ENCODE assay signal across 9 mouse cellular contexts in genomic region chr5:119706467-119706866, GRCm38 (mm10). TPM values are rescaled to one million over a fixed set of nuclear protein-coding genes. Genes with fewer than 3 reads are reported as not detected.
DNase-seq lines count a peak whose midpoint lies in the region; ATAC-seq lines count a peak whose summit lies in the region.
"Had no signal": no experiment of that assay in that cellular context is flagged by ENCODE, and none has a peak within 500 bp of the region (broad histone marks: within the 10 kb centered on the region; RNA-seq: fewer than 3 reads in every experiment).

No protein-coding gene starts in this region.

- H3K4me3 ChIP-seq in embryonic facial prominence, embryonic 10.5 days, result peak overlapping the region; percentile 47
- H3K4me3 ChIP-seq in intestine, embryonic 14.5 days (ENCODE audit: low read depth, low read length), result peak overlapping the region; percentile 21
- H3K4me3 ChIP-seq in neural tube, embryonic 13.5 days, result peak overlapping the region; percentile 12; the same call in 1 of the 2 replicates

- H3K9ac ChIP-seq in intestine, embryonic 14.5 days (ENCODE audit: low read length), result no peak overlapping the region
- peak overlapping the region; percentile 26; the same call in 1 of the 2 replicates for H3K9ac ChIP-seq in neural tube, embryonic 13.5 days
- H3K9ac ChIP-seq: liver, embryonic 14.5 days had no signal

- H3K27me3 ChIP-seq in embryonic facial prominence, embryonic 10.5 days (replicated peaks; ENCODE audit: low read depth, poor library complexity, severe bottlenecking), result peaks cover 98% of the 10 kb centered on the region
- H3K27me3 ChIP-seq in intestine, embryonic 14.5 days (replicated peaks; ENCODE audit: control insufficient read depth, insufficient read depth, low read length), result peaks cover 32% of the 10 kb centered on the region
- peaks cover 95% of the 10 kb centered on the region for H3K27me3 ChIP-seq in neural tube, embryonic 13.5 days

- H3K36me3 ChIP-seq in embryonic facial prominence, embryonic 10.5 days (replicated peaks), result no peaks in the 10 kb centered on the region
- no peaks in the 10 kb centered on the region for H3K36me3 ChIP-seq in intestine, embryonic 14.5 days (ENCODE audit: control insufficient read depth, insufficient read depth, low read length)
- H3K36me3 ChIP-seq in neural tube, embryonic 13.5 days, result no peaks in the 10 kb centered on the region

- peak overlapping the region; percentile 48; the same call in 1 of the 2 replicates for H3K27ac ChIP-seq in embryonic facial prominence, embryonic 10.5 days (replicated peaks)
- no peak overlapping the region for H3K27ac ChIP-seq in intestine, embryonic 14.5 days (ENCODE audit: low read depth)
- H3K27ac ChIP-seq in neural tube, embryonic 13.5 days (replicated peaks), result no peak overlapping the region
- H3K27ac ChIP-seq: liver, embryonic 14.5 days had no signal

- whole genome bisulfite sequencing in embryonic facial prominence, embryonic 10.5 days, result under 1% methylated on average over 17 of the region's 17 CpGs
- under 1% methylated on average over 17 of the region's 17 CpGs for WGBS in intestine, embryonic 14.5 days
- WGBS in neural tube, embryonic 13.5 days, result 0% methylated on average over 17 of the region's 17 CpGs

- no peak for ATAC-seq in intestine, embryonic 14.5 days (replicated peaks; ENCODE audit: low FRiP score, low TSS enrichment, low read depth)
- ATAC-seq in neural tube, embryonic 13.5 days (ENCODE audit: low read depth), result no peak

- peak; percentile 38 for DNase-seq in kidney, postnatal 10 days
- DNase-seq in kidney, postnatal 25 days, result no peak
- peak; percentile 65 for DNase-seq in embryonic facial prominence, embryonic 10.5 days (ENCODE audit: low spot score)
- DNase-seq in intestine, embryonic 14.5 days (ENCODE audit: low spot score), result no peak
- no peak for DNase-seq in urinary bladder, postnatal 10 days (ENCODE audit: low spot score)
- DNase-seq in frontal cortex, postnatal 14 days (ENCODE audit: low spot score in 2 of 2), result no peak
- DNase-seq in ovary, postnatal 10 days (ENCODE audit: low spot score), result no peak

- peaks cover 8% of the 10 kb centered on the region for H3K9me3 ChIP-seq in embryonic facial prominence, embryonic 10.5 days
- H3K9me3 ChIP-seq in intestine, embryonic 14.5 days (ENCODE audit: control insufficient read depth, low read length), result 0 out of 2 replicates have a peak, but pooled peaks cover 2% of the 10 kb centered on the region
- H3K9me3 ChIP-seq in neural tube, embryonic 13.5 days, result no peaks in the 10 kb centered on the region

- H3K4me2 ChIP-seq in intestine, embryonic 14.5 days (ENCODE audit: low read length), result peak overlapping the region; percentile 50
- peak overlapping the region; percentile 39 for H3K4me2 ChIP-seq in neural tube, embryonic 13.5 days

- H3K4me1 ChIP-seq in embryonic facial prominence, embryonic 10.5 days, result peaks cover 14% of the 10 kb centered on the region
- 0 out of 2 replicates have a peak, but pooled peaks cover 4% of the 10 kb centered on the region for H3K4me1 ChIP-seq in intestine, embryonic 14.5 days (replicated peaks; ENCODE audit: control insufficient read depth, insufficient read depth, low read length)
- peaks cover 5% of the 10 kb centered on the region for H3K4me1 ChIP-seq in neural tube, embryonic 13.5 days (replicated peaks)

RNA-seq across cellular contexts. Expression of gene Tbx3, which starts 36.0 kb away (rescaled TPM):
- polyA plus RNA-seq in embryonic facial prominence, embryonic 10.5 days (2016; fragmentation: Nextera tagmentation; extraction: Ambion mirVana), result 58.3 and 64.8 TPM in 2 replicates
- 44.1 and 45.5 TPM in 2 replicates for polyA plus RNA-seq in intestine, embryonic 14.5 days (2014; fragmentation: Nextera tagmentation; extraction: Ambion mirVana)
- 10.5 and 11.7 TPM in 2 replicates for polyA plus RNA-seq in neural tube, embryonic 13.5 days (2015; fragmentation: Nextera tagmentation; extraction: Ambion mirVana)

Comparison
In these comparisons a context has a peak if more than half of its experiments do, and no peak if none do; other contexts are left out.
1. DNase-seq: peak in kidney, postnatal 10 days (single experiment) and embryonic facial prominence, embryonic 10.5 days (single experiment); none in kidney, postnatal 25 days (0 of 2), intestine, embryonic 14.5 days (single experiment), urinary bladder, postnatal 10 days (single experiment), frontal cortex, postnatal 14 days (0 of 2) and ovary, postnatal 10 days (single experiment).
2. Peak in every context shown above with its lines, with median percentiles within 50 percentile points of each other: H3K4me3 ChIP-seq.